ENCODE assay signal across 12 mouse cellular contexts in genomic region chr13:63558297-63558890, GRCm38 (mm10). TPM values are rescaled to one million over a fixed set of nuclear protein-coding genes. Genes with fewer than 3 reads are reported as not detected.
DNase-seq lines count a peak whose midpoint lies in the region; ATAC-seq and TF ChIP-seq lines count a peak whose summit lies in the region.
"Had no signal": no experiment of that assay in that cellular context is flagged by ENCODE, and none has a peak within 500 bp of the region (broad histone marks: within the 10 kb centered on the region; RNA-seq: fewer than 3 reads in every experiment).

No protein-coding gene starts in this region.

- no peak overlapping the region for H3K9ac ChIP-seq in forebrain, embryonic 11.5 days (ENCODE audit: low read length)
- H3K9ac ChIP-seq in forebrain, postnatal 0 days: no peak overlapping the region
- H3K9ac ChIP-seq in limb, embryonic 13.5 days: peak overlapping the region; percentile 32

- no peak for DNase-seq in forebrain, embryonic 11.5 days (ENCODE audit: low spot score)
- no peak for DNase-seq in forebrain, postnatal 0 days
- peak; percentile 36 for DNase-seq in lung, postnatal 10 days
- DNase-seq in lung, postnatal 25 days (ENCODE audit: low spot score): no peak
- peak; percentile 72 for DNase-seq in yolk sac, embryonic 10.5 days (ENCODE audit: low spot score)
- DNase-seq in spleen, adult 12 weeks (ENCODE audit: low spot score): no peak
- DNase-seq in ovary, postnatal 36 days (ENCODE audit: low spot score): no peak
- DNase-seq: layer of hippocampus, postnatal 36 days; spleen, adult 18-20 months had no signal

- H3K4me3 ChIP-seq in forebrain, embryonic 11.5 days (ENCODE audit: low read depth, low read length): no peak overlapping the region
- no peak overlapping the region for H3K4me3 ChIP-seq in forebrain, postnatal 0 days (ENCODE audit: low read depth, low read length)
- peak overlapping the region; percentile 21 for H3K4me3 ChIP-seq in limb, embryonic 13.5 days
- H3K4me3 ChIP-seq: myocyte had no signal

- ATAC-seq in forebrain, embryonic 11.5 days (replicated peaks; ENCODE audit: low FRiP score): no peak
- ATAC-seq in forebrain, postnatal 0 days: no peak
- no peak for ATAC-seq in limb, embryonic 13.5 days (ENCODE audit: low FRiP score, low read depth)
- ATAC-seq: Patski had no signal

- no peaks in the 10 kb centered on the region for H3K9me3 ChIP-seq in forebrain, embryonic 11.5 days (ENCODE audit: control insufficient read depth, low read length)
- H3K9me3 ChIP-seq in forebrain, postnatal 0 days (ENCODE audit: low read length): no peaks in the 10 kb centered on the region
- no peaks in the 10 kb centered on the region for H3K9me3 ChIP-seq in limb, embryonic 13.5 days

- H3K27me3 ChIP-seq in forebrain, embryonic 11.5 days (ENCODE audit: control insufficient read depth, insufficient read depth, low read length): no peaks in the 10 kb centered on the region
- H3K27me3 ChIP-seq in forebrain, postnatal 0 days (ENCODE audit: insufficient read depth, low read length): peaks cover 3% of the 10 kb centered on the region
- no peaks in the 10 kb centered on the region for H3K27me3 ChIP-seq in limb, embryonic 13.5 days
- H3K27me3 ChIP-seq: Patski had no signal

- no peak for TF ChIP-seq CTCF in forebrain, postnatal 0 days (IDR thresholded peaks at IDR 0.05; ENCODE audit: low read depth)

- H3K4me1 ChIP-seq in forebrain, embryonic 11.5 days (replicated peaks; ENCODE audit: control insufficient read depth, insufficient read depth, low read length): peaks cover 51% of the 10 kb centered on the region
- peaks cover 3% of the 10 kb centered on the region; the same call in 1 of the 2 replicates for H3K4me1 ChIP-seq in forebrain, postnatal 0 days (ENCODE audit: insufficient read depth)
- H3K4me1 ChIP-seq in limb, embryonic 13.5 days: peaks cover 90% of the 10 kb centered on the region

- 51% methylated on average over 8 of the region's 8 CpGs for WGBS in forebrain, embryonic 11.5 days
- 56% methylated on average over 8 of the region's 8 CpGs for WGBS in forebrain, postnatal 0 days
- WGBS in limb, embryonic 13.5 days: 14% methylated on average over 8 of the region's 8 CpGs

- H3K36me3 ChIP-seq in forebrain, embryonic 11.5 days (ENCODE audit: control insufficient read depth, insufficient read depth, low read length): no peaks in the 10 kb centered on the region
- no peaks in the 10 kb centered on the region for H3K36me3 ChIP-seq in forebrain, postnatal 0 days (ENCODE audit: insufficient read depth)
- H3K36me3 ChIP-seq in limb, embryonic 13.5 days: peaks cover 11% of the 10 kb centered on the region

- H3K27ac ChIP-seq in forebrain, embryonic 11.5 days (ENCODE audit: low read depth, low read length): no peak overlapping the region
- no peak overlapping the region for H3K27ac ChIP-seq in forebrain, postnatal 0 days (ENCODE audit: low read depth, low read length)
- 0 out of 2 replicates have a peak overlapping the region, but pooled peaks have one; percentile 52 for H3K27ac ChIP-seq in limb, embryonic 13.5 days

- peak overlapping the region; percentile 28; the same call in 1 of the 2 replicates for H3K4me2 ChIP-seq in forebrain, embryonic 11.5 days (ENCODE audit: low read depth, low read length, severe bottlenecking)
- no peak overlapping the region for H3K4me2 ChIP-seq in forebrain, postnatal 0 days (ENCODE audit: low read depth)
- peak overlapping the region; percentile 98 for H3K4me2 ChIP-seq in limb, embryonic 13.5 days (replicated peaks)

RNA-seq across cellular contexts. Expression of gene Ptch1, which starts 15.0 kb away (rescaled TPM):
- 25.1 and 26.0 TPM in 2 replicates for polyA plus RNA-seq in forebrain, embryonic 11.5 days (2014; fragmentation: Nextera tagmentation; extraction: Ambion mirVana)
- total RNA-seq in forebrain, postnatal 0 days (2014; rRNA removed): 11.7 and 26.5 TPM in 2 replicates
- polyA plus RNA-seq in forebrain, postnatal 0 days (2015; fragmentation: Nextera tagmentation; extraction: Ambion mirVana): 2.7 and 4.8 TPM in 2 replicates
- polyA plus RNA-seq in limb, embryonic 13.5 days (2015; fragmentation: Nextera tagmentation; extraction: Ambion mirVana): 27.4 and 30.0 TPM in 2 replicates

Comparison
In these comparisons a context has a peak if more than half of its experiments do, and no peak if none do; other contexts are left out.
1. DNase-seq: peak in lung, postnatal 10 days (single experiment) and yolk sac, embryonic 10.5 days (single experiment); none in forebrain, embryonic 11.5 days (single experiment), forebrain, postnatal 0 days (single experiment), lung, postnatal 25 days (single experiment), spleen, adult 12 weeks (single experiment) and ovary, postnatal 36 days (single experiment).